Mouse (Mus musculus) R1 (cell line): ENCODE measurements around the gene Hist1h2bb.
"Not testable (repeated sequence)": the region's sequence is repeated elsewhere in the genome, so short reads cannot be mapped to it uniquely, and the experiment has no call there.

Experiments
- DNase-seq: peaks from one replicate; pipeline ENCODE4 v3.0.0-alpha.2; 2018; ENCODE audit warnings: low read depth, low spot score

Hist1h2bb gene

DNA sequence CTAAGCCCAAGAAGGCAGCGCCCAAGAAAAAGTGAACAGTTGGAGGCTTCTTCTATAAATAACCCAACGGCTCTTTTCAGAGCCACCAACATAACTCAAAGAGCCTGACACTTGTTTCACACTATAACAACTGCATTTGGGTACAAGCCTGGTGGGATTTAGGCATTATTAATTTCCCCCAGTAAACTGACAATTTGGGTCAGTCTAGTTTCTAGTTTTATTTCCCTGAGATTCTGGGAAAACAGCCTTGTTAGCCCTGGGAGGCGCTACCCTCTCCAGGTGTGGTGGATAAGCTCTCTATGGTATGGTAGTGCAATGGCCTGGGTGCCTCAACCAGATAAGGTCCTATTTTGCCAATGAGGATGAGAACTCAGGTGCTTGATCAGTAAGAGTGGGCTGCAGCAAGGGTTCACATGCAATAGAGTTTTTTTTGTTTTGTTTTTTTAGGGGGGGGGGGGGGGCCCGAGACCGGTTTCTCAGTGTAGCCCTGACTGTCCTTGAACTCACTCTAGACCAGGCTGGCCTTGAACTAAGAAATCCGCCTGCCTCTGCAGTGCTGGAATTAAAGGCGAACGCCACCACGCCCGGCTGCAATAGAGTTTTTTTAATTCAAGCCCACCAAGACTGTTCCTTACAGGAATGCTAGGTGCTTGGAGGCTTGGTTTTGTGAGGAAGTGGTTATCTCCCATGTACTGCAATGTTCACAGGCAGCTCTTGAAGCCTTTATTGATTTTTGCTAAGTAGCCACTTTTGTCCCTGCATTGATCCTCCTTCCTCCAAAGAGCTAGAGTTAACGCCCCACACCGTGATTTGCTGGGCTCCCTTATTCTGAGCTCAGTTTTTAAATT, 18.0 kb downstream of the Hist1h2bb start:
- DNase-seq: peak; percentile 75

DNA sequence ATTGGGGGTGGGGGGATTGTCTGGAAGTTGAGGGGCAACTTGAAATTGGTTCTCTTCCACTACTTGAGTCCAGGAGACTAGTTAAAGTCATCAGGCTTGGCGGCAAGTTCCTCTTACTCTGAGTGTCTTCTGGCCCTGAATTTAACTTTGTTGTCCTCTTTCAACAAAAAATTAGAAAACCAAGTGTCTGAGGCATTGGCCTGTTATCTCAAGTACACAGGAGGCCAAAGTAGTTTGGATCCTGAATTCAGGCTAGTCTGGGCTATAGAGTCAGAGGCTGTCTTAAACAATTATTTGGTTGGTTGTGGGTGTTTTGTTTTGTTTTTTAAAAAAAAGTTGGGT, 18.6 kb downstream of the Hist1h2bb start:
- DNase-seq: no peak

DNA sequence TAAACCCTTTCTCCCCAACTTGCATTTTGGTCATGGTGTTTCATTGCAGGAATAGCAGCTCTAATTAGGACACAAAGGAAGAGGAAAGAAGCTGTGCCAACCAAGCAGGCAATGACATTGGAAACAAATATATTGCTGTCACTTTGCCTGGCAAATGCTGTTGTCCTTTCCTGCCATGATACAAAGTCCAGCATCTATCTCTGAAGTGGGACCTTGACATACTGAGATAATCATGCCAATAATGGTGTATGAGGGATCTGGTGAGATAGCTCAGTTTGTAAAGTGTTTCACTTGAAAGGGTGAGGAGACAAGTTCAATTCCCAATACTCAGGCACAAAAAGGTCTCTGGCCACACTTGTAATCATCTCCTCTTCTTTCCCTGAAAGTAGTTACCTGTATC, 20.2 kb downstream of the Hist1h2bb start:
- DNase-seq: no peak

DNA sequence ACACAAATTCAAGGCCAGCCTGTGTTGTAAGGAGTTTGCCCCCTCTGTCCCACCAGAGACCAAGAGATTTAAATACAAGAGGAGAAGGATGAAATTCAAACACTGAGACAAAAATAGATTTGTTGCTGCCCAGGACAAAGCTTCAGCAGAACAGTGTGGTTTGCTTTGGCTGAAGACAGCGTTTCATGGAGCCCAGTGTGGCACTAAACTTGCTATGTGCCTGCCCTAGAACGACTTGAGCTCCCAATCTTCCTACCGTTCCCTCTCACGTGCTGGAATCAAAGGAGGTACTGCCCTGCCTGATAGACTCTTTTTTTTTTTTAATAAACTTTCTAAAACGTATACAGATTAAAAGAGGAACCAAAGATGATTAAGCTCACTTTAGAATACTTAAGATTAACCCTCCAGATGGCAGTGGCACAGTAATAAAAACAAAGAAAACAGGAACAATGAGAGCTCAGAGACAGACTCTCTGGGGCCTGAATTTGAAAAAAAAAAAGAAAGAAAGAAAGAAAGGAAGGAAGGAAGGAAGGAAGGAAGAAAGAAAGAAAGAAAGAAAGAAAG, 22.4 kb downstream of the Hist1h2bb start:
- DNase-seq: no peak

DNA sequence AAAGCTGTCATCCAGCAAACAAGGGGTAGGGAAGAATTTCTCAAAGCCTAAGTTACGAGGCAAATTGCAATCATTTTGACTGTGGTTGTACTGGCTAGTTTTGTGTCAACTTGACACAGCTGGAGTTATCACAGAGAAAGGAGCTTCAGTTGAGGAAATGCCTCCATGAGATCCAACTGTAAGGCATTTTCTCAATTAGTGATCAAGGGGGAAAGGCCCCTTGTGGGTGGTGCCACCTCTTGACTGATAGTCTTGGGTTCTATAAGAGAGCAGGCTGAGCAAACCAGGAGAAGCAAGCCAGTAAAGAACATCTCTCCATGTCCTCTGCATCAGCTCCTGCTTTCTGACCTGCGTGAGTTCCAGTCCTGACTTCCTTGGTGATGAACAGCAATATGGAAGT, 23.1 kb downstream of the Hist1h2bb start, which contains the start of gene Trim38:
Gene Trim38 (plus strand): TSS at position 301 of the 400 bp plus-strand sequence.
- not testable (repeated sequence) for DNase-seq

GRCm38 (mm10) chr13:23772561-23773313, 26.2 kb downstream of the Hist1h2bb start:
- peak; percentile 95 for DNase-seq

DNA sequence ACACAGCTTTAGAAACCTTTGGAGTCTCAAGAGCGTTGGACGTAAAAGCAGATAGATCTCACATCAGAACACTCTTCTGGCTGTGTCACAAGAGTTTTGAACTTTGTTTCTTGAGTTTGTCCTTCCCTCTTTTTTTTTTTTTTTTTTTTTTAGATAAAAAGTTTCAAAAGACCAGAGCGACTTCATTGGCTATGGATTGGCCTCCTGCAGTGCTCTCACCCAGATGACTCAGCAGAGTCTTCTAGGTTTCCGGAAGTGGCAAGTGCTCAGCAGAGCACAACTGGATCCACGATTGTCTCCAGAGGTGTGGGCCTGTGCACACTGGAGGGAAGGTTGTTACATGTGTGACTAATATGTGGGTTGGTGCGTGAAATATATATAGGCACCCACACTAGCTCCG, 31.8 kb downstream of the Hist1h2bb start:
- peak; percentile 68 for DNase-seq

GRCm38 (mm10) chr13:23779025-23779424, 32.5 kb downstream of the Hist1h2bb start:
- DNase-seq: no peak

GRCm38 (mm10) chr13:23792520-23792919, 46.0 kb downstream of the Hist1h2bb start:
- DNase-seq: peak; percentile 60
